Mouse (Mus musculus): ENCODE measurements around the gene Zfyve9.

GRCm38 (mm10) chr4:108811550-108811949 lies 31.0 kb upstream of the Zfyve9 start:
- TF ChIP-seq POLR2A (IDR thresholded peaks at IDR 0.05; ENCODE audit: borderline replicate concordance, control insufficient read depth, low read depth, low read length) = no peak
- TF ChIP-seq CTCF (IDR thresholded peaks at IDR 0.05; ENCODE audit: control insufficient read depth, insufficient read depth, low read length) = no peak
